Mouse (Mus musculus): ENCODE measurements around the gene Fam205c. TPM values are rescaled to one million over a fixed set of nuclear protein-coding genes. Genes with fewer than 3 reads are reported as not detected.

Gene Fam205c
- polyA plus RNA-seq (2015; fragmentation: Illumina TruSeq; extraction: RNeasy Lipid Tissue Mini Kit (QIAGEN cat#74804); ENCODE audit: insufficient read depth, low read depth, low replicate concordance), result not detected

GRCm38 (mm10) chr4:42874134-42874533 is at the start of gene Fam205c:
Gene Fam205c, minus strand, starts transcription at chr4:42874234.

DNA sequence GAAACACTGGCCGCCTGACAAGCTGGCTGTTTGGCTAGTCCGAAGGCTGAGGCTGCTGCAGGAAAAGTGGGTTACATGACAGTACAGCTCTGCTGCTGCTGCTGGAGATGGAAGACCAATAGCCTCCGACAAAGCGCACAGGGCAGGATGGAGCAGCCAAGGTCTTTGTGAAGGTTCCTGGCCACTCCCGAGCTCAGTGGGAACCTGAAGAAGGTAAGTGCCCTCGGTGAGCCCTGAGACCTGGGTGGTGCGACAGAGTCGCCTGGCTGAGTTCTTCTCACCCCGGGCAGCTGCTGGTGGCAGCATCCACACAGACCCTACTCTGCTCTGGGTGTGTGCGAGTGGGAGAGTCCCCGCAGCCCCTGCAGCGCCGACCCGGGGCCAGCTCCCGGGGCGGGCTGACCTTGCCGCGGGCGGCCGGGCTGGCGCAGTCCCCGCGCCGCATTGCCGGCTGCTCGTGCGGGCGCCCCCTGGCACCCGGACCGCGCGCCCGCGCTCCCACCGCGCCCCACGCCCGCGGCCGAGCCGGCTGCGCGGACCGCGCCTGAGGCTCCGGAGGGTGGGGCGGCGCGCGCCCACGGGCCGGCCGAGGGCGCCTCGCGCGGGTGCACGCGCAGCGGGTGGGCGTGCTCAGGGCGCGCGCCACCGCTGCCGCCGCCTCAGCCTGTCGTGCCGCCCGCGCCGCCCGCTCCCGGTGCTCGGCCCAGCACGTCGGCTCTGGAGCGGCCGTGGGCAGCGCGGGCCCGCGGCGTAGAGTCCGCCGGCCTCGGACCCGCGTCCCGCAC is 42.8 kb upstream of the Fam205c start, which contains the start of gene Phf24:
Phf24 (plus strand) TSS at position 44 of the 785 bp plus-strand sequence.

DNA sequence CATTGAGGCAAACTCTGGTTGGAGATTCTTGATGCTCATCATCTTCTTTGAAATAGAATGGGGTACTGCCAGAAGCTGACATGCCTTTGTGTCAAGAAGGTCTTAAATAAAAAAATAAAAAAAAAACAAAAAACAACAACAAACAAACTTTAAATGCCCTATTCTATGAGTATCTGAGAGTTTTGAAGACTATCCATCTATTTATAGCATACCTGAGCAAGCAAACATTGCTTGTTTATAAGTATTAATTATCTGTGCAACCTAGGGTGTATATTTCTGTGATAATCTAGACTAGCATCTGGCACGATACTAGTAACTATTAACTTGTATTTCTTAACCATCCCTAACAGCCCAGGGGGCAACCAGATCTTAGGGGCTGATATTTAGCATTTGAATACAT is 17.4 kb downstream of the Fam205c start, which contains the start of gene Gm12394:
Gm12394 (minus strand) TSS at position 101 of the 400 bp plus-strand sequence.

DNA sequence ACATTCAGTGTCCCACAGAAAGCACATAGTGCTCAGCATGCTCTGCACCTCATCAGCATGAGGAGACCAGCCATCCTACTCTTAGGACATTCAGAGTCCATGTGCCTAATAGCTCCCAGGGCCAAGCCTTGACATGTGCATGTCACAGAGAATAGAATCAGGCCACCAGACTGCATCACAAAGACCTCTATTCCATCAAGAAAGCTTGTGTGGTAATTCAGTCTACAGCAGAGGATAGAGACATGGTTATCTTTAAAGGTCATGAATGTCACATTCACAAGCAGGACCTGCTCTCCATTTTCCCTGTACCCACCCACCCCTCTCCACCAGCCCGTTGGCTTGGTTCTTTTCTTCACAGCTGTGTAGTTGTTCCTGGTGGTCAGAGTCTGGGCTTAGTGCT is 20.2 kb downstream of the Fam205c start, which contains the start of gene Fam205a1:
Fam205a1 (minus strand) TSS at position 101 of the 400 bp plus-strand sequence.

Other genes with a start within 250 kb of the Fam205c start
- 2.6 TPM for gene Gm2564, start 244.5 kb downstream of the Fam205c start, polyA plus RNA-seq (2015; fragmentation: Illumina TruSeq; extraction: RNeasy Lipid Tissue Mini Kit (QIAGEN cat#74804); ENCODE audit: insufficient read depth, low read depth, low replicate concordance)
- not detected for gene Ccl27b, start 219.0 kb downstream of the Fam205c start, polyA plus RNA-seq (2015; fragmentation: Illumina TruSeq; extraction: RNeasy Lipid Tissue Mini Kit (QIAGEN cat#74804); ENCODE audit: insufficient read depth, low read depth, low replicate concordance)
- not detected for gene Il11ra2, start 212.3 kb downstream of the Fam205c start, polyA plus RNA-seq (2015; fragmentation: Illumina TruSeq; extraction: RNeasy Lipid Tissue Mini Kit (QIAGEN cat#74804); ENCODE audit: insufficient read depth, low read depth, low replicate concordance)
- not detected for gene 4930578G10Rik, start 138.7 kb downstream of the Fam205c start, polyA plus RNA-seq (2015; fragmentation: Illumina TruSeq; extraction: RNeasy Lipid Tissue Mini Kit (QIAGEN cat#74804); ENCODE audit: insufficient read depth, low read depth, low replicate concordance)
- 5.0 TPM for gene Ccl19, start 117.7 kb downstream of the Fam205c start, polyA plus RNA-seq (2015; fragmentation: Illumina TruSeq; extraction: RNeasy Lipid Tissue Mini Kit (QIAGEN cat#74804); ENCODE audit: insufficient read depth, low read depth, low replicate concordance)
- 63.2 TPM for gene Ccl21a, start 100.2 kb downstream of the Fam205c start, polyA plus RNA-seq (2015; fragmentation: Illumina TruSeq; extraction: RNeasy Lipid Tissue Mini Kit (QIAGEN cat#74804); ENCODE audit: insufficient read depth, low read depth, low replicate concordance)
- not detected for gene Fam205a1, start 20.3 kb downstream of the Fam205c start, polyA plus RNA-seq (2015; fragmentation: Illumina TruSeq; extraction: RNeasy Lipid Tissue Mini Kit (QIAGEN cat#74804); ENCODE audit: insufficient read depth, low read depth, low replicate concordance)
- not detected for gene Gm12394, start 17.5 kb downstream of the Fam205c start, polyA plus RNA-seq (2015; fragmentation: Illumina TruSeq; extraction: RNeasy Lipid Tissue Mini Kit (QIAGEN cat#74804); ENCODE audit: insufficient read depth, low read depth, low replicate concordance)
- 0.63 TPM for gene Phf24, start 42.4 kb upstream of the Fam205c start, polyA plus RNA-seq (2015; fragmentation: Illumina TruSeq; extraction: RNeasy Lipid Tissue Mini Kit (QIAGEN cat#74804); ENCODE audit: insufficient read depth, low read depth, low replicate concordance)
- gene Dnajb5, start 75.6 kb upstream of the Fam205c start, polyA plus RNA-seq (2015; fragmentation: Illumina TruSeq; extraction: RNeasy Lipid Tissue Mini Kit (QIAGEN cat#74804); ENCODE audit: insufficient read depth, low read depth, low replicate concordance), result 4.4 TPM
- not detected for gene 1700022I11Rik, start 95.4 kb upstream of the Fam205c start, polyA plus RNA-seq (2015; fragmentation: Illumina TruSeq; extraction: RNeasy Lipid Tissue Mini Kit (QIAGEN cat#74804); ENCODE audit: insufficient read depth, low read depth, low replicate concordance)
- gene Vcp, start 126.3 kb upstream of the Fam205c start, polyA plus RNA-seq (2015; fragmentation: Illumina TruSeq; extraction: RNeasy Lipid Tissue Mini Kit (QIAGEN cat#74804); ENCODE audit: insufficient read depth, low read depth, low replicate concordance), result 46.2 TPM
- gene Fancg, start 136.3 kb upstream of the Fam205c start, polyA plus RNA-seq (2015; fragmentation: Illumina TruSeq; extraction: RNeasy Lipid Tissue Mini Kit (QIAGEN cat#74804); ENCODE audit: insufficient read depth, low read depth, low replicate concordance), result 1.2 TPM
- 11.2 TPM for gene Pigo, start 151.6 kb upstream of the Fam205c start, polyA plus RNA-seq (2015; fragmentation: Illumina TruSeq; extraction: RNeasy Lipid Tissue Mini Kit (QIAGEN cat#74804); ENCODE audit: insufficient read depth, low read depth, low replicate concordance)
- gene Stoml2, start 157.5 kb upstream of the Fam205c start, polyA plus RNA-seq (2015; fragmentation: Illumina TruSeq; extraction: RNeasy Lipid Tissue Mini Kit (QIAGEN cat#74804); ENCODE audit: insufficient read depth, low read depth, low replicate concordance), result 13.3 TPM
- 8.0 TPM for gene Fam214b, start 172.0 kb upstream of the Fam205c start, polyA plus RNA-seq (2015; fragmentation: Illumina TruSeq; extraction: RNeasy Lipid Tissue Mini Kit (QIAGEN cat#74804); ENCODE audit: insufficient read depth, low read depth, low replicate concordance)
- gene Unc13b, start 184.7 kb upstream of the Fam205c start, polyA plus RNA-seq (2015; fragmentation: Illumina TruSeq; extraction: RNeasy Lipid Tissue Mini Kit (QIAGEN cat#74804); ENCODE audit: insufficient read depth, low read depth, low replicate concordance), result 12.0 TPM